21 mouse cellular contexts compared by ENCODE assay signal in the genomic region with DNA sequence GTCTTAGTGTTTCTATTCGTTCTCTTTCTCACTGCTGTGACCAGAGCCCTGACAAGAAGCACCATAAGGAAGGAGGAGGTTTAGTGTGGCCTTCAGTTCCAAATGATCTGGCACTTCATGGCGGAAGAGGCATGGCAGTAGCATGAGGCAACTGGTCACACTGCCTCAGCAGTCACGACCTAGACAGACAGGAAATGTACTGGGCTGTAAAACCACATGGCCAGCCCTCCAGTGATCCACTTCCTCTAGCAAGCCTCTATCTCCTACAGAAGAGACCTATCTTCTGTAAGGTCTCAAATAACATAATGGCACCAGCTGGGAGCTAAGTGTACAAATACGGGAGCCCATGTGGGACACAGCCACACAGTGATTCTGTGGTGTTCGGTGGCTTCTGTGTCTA. TPM values are rescaled to one million over a fixed set of nuclear protein-coding genes. Genes with fewer than 3 reads are reported as not detected.
DNase-seq lines count a peak whose midpoint lies in the region; ATAC-seq lines count a peak whose summit lies in the region.
"Had no signal": no experiment of that assay in that cellular context is flagged by ENCODE, and none has a peak within 500 bp of the region (broad histone marks: within the 10 kb centered on the region; RNA-seq: fewer than 3 reads in every experiment).

No protein-coding gene starts in this region.

- peak; percentile 13 for DNase-seq in lung, postnatal 36 days
- no peak for DNase-seq in lung, postnatal 10 days
- DNase-seq in induced T-regulatory cell, adult 2 months (ENCODE audit: low read depth), result peak; percentile 48
- peak; percentile 52 to 55 for DNase-seq in natural killer cell, adult 2 months (ENCODE audit: low spot score in 2 of 2)
- no peak for DNase-seq in hindbrain, embryonic 10.5 days (ENCODE audit: low spot score)
- DNase-seq in thymus, postnatal 36 days, result no peak
- DNase-seq in kidney, adult 18-20 months, result no peak
- DNase-seq: adrenal gland, postnatal 14 days; cerebellum, adult 18-20 months; cerebellum, postnatal 25 days; kidney, postnatal 4 days; layer of hippocampus, adult 9-11 months; right cerebral cortex, postnatal 25 days; thymus, postnatal 25 days had no signal

- ATAC-seq in CD4-positive, CD25-positive, alpha-beta regulatory T cell, adult 4 months, result peak; percentile 45
- ATAC-seq: midbrain, embryonic 13.5 days had no signal

- 0 out of 2 replicates have a peak, but pooled peaks cover 8% of the 10 kb centered on the region for H3K4me1 ChIP-seq in hindbrain, embryonic 10.5 days (replicated peaks)
- H3K4me1 ChIP-seq: hindbrain, embryonic 13.5 days had no signal

- 79% methylated on average over 5 of the region's 5 CpGs for WGBS in hindbrain, embryonic 10.5 days

- H3K36me3 ChIP-seq in hindbrain, embryonic 10.5 days, result no peaks in the 10 kb centered on the region
- H3K36me3 ChIP-seq: forebrain, embryonic 10.5 days; G1E; hindbrain, embryonic 13.5 days; midbrain, embryonic 13.5 days; neural tube, embryonic 15.5 days had no signal

- peaks cover 19% of the 10 kb centered on the region for H3K27me3 ChIP-seq in hindbrain, embryonic 10.5 days (ENCODE audit: insufficient read depth, poor library complexity, severe bottlenecking)

- no peaks in the 10 kb centered on the region for H3K9me3 ChIP-seq in hindbrain, embryonic 10.5 days
- H3K9me3 ChIP-seq: forebrain, embryonic 10.5 days; G1E; hindbrain, embryonic 13.5 days; midbrain, embryonic 13.5 days; neural tube, embryonic 15.5 days had no signal

- H3K4me3 ChIP-seq in hindbrain, embryonic 10.5 days, result no peak overlapping the region
- H3K4me3 ChIP-seq: forebrain, embryonic 10.5 days; hindbrain, embryonic 13.5 days; left cerebral cortex, adult 2 months; midbrain, embryonic 13.5 days; neural tube, embryonic 15.5 days had no signal

- H3K27ac ChIP-seq in hindbrain, embryonic 10.5 days, result no peak overlapping the region
- H3K27ac ChIP-seq: forebrain, embryonic 10.5 days; hindbrain, embryonic 13.5 days; left cerebral cortex, adult 2 months; midbrain, embryonic 13.5 days; neural tube, embryonic 15.5 days had no signal

RNA-seq across cellular contexts. Expression of a gene that starts 20.0 kb away (rescaled TPM):
- polyA plus RNA-seq in CD4-positive, CD25-positive, alpha-beta regulatory T cell, adult 4 months (2017; shearing (Covaris generic)), result 10 to 100 TPM; 56.0 to 68.2 TPM
- 0.80 and 0.82 TPM in 2 replicates for polyA plus RNA-seq in hindbrain, embryonic 10.5 days (2016; fragmentation: Nextera tagmentation; extraction: Ambion mirVana)
- polyA plus RNA-seq: G1E; hindbrain, embryonic 13.5 days; midbrain, embryonic 13.5 days had no signal

RNA-seq across cellular contexts. Expression of a gene that starts 32.9 kb away (rescaled TPM):
- under 1 TPM; 0.15 to 0.42 TPM for polyA plus RNA-seq in CD4-positive, CD25-positive, alpha-beta regulatory T cell, adult 4 months (2017; shearing (Covaris generic))
- 0.99 and 1.7 TPM in 2 replicates for polyA plus RNA-seq in hindbrain, embryonic 10.5 days (2016; fragmentation: Nextera tagmentation; extraction: Ambion mirVana)

RNA-seq across cellular contexts. Expression of a gene that starts 40.5 kb away (rescaled TPM):
- 10 to 100 TPM; 11.2 to 12.5 TPM for polyA plus RNA-seq in CD4-positive, CD25-positive, alpha-beta regulatory T cell, adult 4 months (2017; shearing (Covaris generic))
- 49.1 and 56.4 TPM in 2 replicates for polyA plus RNA-seq in hindbrain, embryonic 10.5 days (2016; fragmentation: Nextera tagmentation; extraction: Ambion mirVana)

RNA-seq across cellular contexts. Expression of a gene that starts 40.6 kb away (rescaled TPM):
- 10 to 100 TPM; 53.0 to 92.6 TPM for polyA plus RNA-seq in CD4-positive, CD25-positive, alpha-beta regulatory T cell, adult 4 months (2017; shearing (Covaris generic))
- polyA plus RNA-seq in hindbrain, embryonic 10.5 days (2016; fragmentation: Nextera tagmentation; extraction: Ambion mirVana), result 188 and 197 TPM in 2 replicates

RNA-seq across cellular contexts. Expression of a gene that starts 44.2 kb away (rescaled TPM):
- 10 to 100 TPM; 20.9 to 21.4 TPM for polyA plus RNA-seq in CD4-positive, CD25-positive, alpha-beta regulatory T cell, adult 4 months (2017; shearing (Covaris generic))
- 65.5 and 73.0 TPM in 2 replicates for polyA plus RNA-seq in hindbrain, embryonic 10.5 days (2016; fragmentation: Nextera tagmentation; extraction: Ambion mirVana)

Comparison
In these comparisons a context has a peak if more than half of its experiments do, and no peak if none do; other contexts are left out.
1. DNase-seq: peak in lung, postnatal 36 days (single experiment), induced T-regulatory cell, adult 2 months (single experiment) and natural killer cell, adult 2 months (2 of 2); none in lung, postnatal 10 days (single experiment), hindbrain, embryonic 10.5 days (single experiment), thymus, postnatal 36 days (0 of 2) and kidney, adult 18-20 months (single experiment).
2. RNA of a gene that starts 20.0 kb away (polyA plus RNA-seq): 56.0 to 68.2 TPM in CD4-positive, CD25-positive, alpha-beta regulatory T cell, adult 4 months; 0.80 to 0.82 TPM in hindbrain, embryonic 10.5 days; every median in the first group is over 10 times any median in the second.